Mouse (Mus musculus) kidney, postnatal 0 days (tissue): ENCODE data around the gene Rufy4. TPM values are rescaled to one million over a fixed set of nuclear protein-coding genes. Genes with fewer than 3 reads are reported as not detected.

Source experiments
- ATAC-seq: fragments of 200-750 bp; cut with Nextera tagmentation; replicated peaks from 2 replicates; pipeline ENCODE4 v1.8.0; 2017; ENCODE audit warnings: low read depth, moderate number of reproducible peaks, moderate TSS enrichment, moderate library complexity; ENCODE audit not compliant: low FRiP score
- DNase-seq: peaks from one replicate; pipeline ENCODE4 v3.0.0-alpha.2; 2016; ENCODE audit warnings: low spot score
- H3K27ac ChIP-seq: fragments of 300-500 bp; sonication (generic); 2 replicates; pipeline ENCODE4 v1.5.1; 2014; ENCODE audit warnings: mild to moderate bottlenecking
- H3K27me3 ChIP-seq: fragments of 300-500 bp; sonication (generic); 2 replicates; pipeline ENCODE4 v1.6.1; 2014; ENCODE audit warnings: low read length, mixed read lengths; ENCODE audit not compliant: insufficient read depth
- H3K36me3 ChIP-seq: fragments of 300-500 bp; sonication (generic); 2 replicates; pipeline ENCODE4 v1.6.1; 2014; ENCODE audit warnings: low read length, mixed read lengths; ENCODE audit not compliant: insufficient read depth
- H3K4me1 ChIP-seq: fragments of 300-500 bp; sonication (generic); replicated peaks from 2 replicates; pipeline ENCODE4 v1.6.1; 2014; ENCODE audit warnings: antibody characterized with exemption, low read length, mixed read lengths; ENCODE audit not compliant: insufficient read depth
- H3K4me2 ChIP-seq: fragments of 300-500 bp; sonication (generic); 2 replicates; pipeline ENCODE4 v1.6.1; 2014; ENCODE audit warnings: mild to moderate bottlenecking, low read length, moderate library complexity, mixed read lengths
- H3K4me3 ChIP-seq: fragments of 300-500 bp; sonication (generic); replicated peaks from 2 replicates; pipeline ENCODE4 v1.5.1; 2014; ENCODE audit warnings: low read depth, low read length
- H3K9ac ChIP-seq: fragments of 300-500 bp; sonication (generic); 2 replicates; pipeline ENCODE4 v1.6.1; 2014; ENCODE audit warnings: low read depth, low read length
- H3K9me3 ChIP-seq: fragments of 300-500 bp; sonication (generic); replicated peaks from 2 replicates; pipeline ENCODE4 v1.6.1; 2016; ENCODE audit warnings: low read length, inconsistent platforms, mixed read lengths
- CTCF ChIP-seq: IDR thresholded peaks from 2 replicates; pipeline ENCODE4 v1.5.1; 2016; ENCODE audit warnings: antibody characterized with exemption, low read depth, mild to moderate bottlenecking, moderate library complexity
- WGBS: fragments of 180-500 bp; shearing (Covaris S2); extraction: QIAGEN DNeasy Blood & Tissue Kit; methylation state at CpG from one replicate; pipeline ENCODE4 v1.1.7; 2014; 5-methylcytosine and 5-hydroxymethylcytosine counted together
- polyA plus RNA-seq: library from polyadenylated mRNA; unstranded; fragments of >200 nt; fragmentation: Nextera tagmentation; extraction: Ambion mirVana; gene quantifications from 2 replicates; pipeline ENCODE4 v1.2.1, GENCODE M21; 2015

Gene Rufy4
- polyA plus RNA-seq, 1 experiment from 2014 or later = 0.07 TPM

DNA sequence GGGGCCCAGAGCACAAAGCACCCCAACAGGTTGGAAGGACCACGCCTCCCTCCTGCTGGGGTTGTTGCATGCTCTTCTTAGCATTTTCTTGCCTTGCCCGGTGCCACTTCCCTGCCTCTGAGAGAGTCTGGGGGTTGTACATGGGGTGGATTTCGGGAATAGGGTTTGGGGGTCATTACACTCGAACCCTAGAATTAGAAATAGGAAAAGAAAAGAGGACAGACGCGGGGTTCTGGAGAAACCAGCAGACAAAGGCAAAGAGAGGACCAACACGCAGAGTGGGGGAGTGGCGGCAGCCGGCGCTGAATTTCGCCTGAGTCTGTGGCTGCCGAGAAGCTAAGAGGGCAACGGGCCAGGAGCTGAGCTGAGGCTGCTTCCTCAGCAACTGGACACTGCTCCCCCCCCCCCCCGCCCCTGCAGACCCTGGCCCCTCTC is 26.3 kb upstream of the Rufy4 start:
- under 1% methylated on average over 13 of the region's 14 CpGs for WGBS

DNA sequence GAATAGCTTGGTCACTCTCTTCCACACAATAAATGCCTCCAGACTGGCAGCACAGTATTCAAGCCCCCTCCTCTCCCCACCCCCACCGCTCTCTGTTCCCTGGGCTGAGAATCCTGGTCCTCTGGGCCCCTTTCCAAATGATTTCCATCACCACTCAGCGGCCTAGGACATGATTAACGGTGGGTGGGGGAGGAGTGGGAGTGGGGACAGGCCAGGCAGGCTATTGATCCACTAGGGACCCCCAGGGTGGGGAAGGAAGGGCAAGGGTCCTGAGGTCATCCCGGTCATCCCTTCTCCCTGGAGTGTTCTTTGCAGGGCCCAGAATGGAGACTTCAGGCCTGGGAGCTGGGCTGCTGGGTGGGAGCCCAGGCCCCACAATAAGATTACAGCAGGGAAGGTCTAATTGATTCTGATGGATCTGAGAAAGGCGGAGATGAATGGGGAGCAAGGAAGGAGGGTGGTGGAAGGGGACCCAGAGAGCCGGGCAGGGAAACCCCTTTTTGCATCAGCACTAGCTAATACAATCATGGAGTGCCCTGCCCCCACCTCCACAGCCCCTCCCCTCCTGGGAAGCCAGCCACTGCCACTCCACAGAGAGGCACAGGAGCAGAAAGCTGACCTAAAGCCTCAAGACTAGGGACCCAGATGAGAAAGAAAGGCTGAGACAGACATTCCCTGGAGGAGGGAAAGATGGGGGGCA is 21.5 kb upstream of the Rufy4 start:
- Histone ChIP-seq H3K27ac (no peak overlapping the region), H3K4me2 (no peak overlapping the region), H3K36me3 (no peaks in the 10 kb centered on the region), H3K4me3 (no peak overlapping the region), H3K9me3 (no peaks in the 10 kb centered on the region), H3K27me3 (no peaks in the 10 kb centered on the region), H3K4me1 (peaks cover 7% of the 10 kb centered on the region; the same call in 1 of the 2 replicates), H3K9ac (no peak overlapping the region)
- no peak for TF ChIP-seq CTCF
- WGBS = 22% methylated on average over 6 of the region's 6 CpGs
- DNase-seq (no peak), ATAC-seq (no peak)

More for the DNA sequence above, 26.3 kb upstream of the Rufy4 start:
- Histone ChIP-seq H3K27ac (no peak overlapping the region), H3K9me3 (no peaks in the 10 kb centered on the region), H3K9ac (0 out of 2 replicates have a peak overlapping the region, but pooled peaks have one; percentile 8), H3K4me1 (peaks cover 7% of the 10 kb centered on the region), H3K27me3 (no peaks in the 10 kb centered on the region), H3K4me2 (peak overlapping the region; percentile 97), H3K4me3 (peak overlapping the region; percentile 45), H3K36me3 (no peaks in the 10 kb centered on the region)
- no peak for TF ChIP-seq CTCF
- DNase-seq (peak; percentile 71), ATAC-seq (0 out of 2 replicates have a peak, but pooled peaks have one; percentile 25)

DNA sequence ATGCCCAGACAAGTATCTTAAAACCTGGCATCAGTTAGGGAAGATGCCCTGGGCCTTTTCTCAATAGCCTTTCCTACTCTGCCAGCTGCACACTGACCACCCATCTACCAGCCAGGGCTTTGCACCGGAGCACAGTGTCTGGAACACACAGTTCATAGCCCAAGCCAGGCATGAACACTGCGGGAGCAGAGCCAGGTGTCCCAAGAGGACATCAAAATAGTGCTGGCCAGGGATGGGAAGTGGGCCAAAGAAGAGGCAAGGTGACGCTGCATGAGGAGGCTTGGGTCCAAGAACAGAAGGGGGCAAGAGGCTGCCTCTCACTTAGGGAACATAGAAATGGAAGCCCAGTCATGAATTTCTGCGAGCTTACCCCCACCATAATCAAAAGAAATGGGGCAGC is 19.7 kb upstream of the Rufy4 start:
- H3K27me3 ChIP-seq = no peaks in the 10 kb centered on the region
- TF ChIP-seq CTCF = no peak
- no peaks in the 10 kb centered on the region for H3K36me3 ChIP-seq
- no peak overlapping the region for H3K27ac ChIP-seq
- no peak for DNase-seq
- peaks cover 4% of the 10 kb centered on the region; the same call in 1 of the 2 replicates for H3K4me1 ChIP-seq
- WGBS = 83% methylated on average over 4 of the region's 4 CpGs
- no peak for ATAC-seq
- H3K9ac ChIP-seq = no peak overlapping the region
- no peak overlapping the region for H3K4me2 ChIP-seq
- no peaks in the 10 kb centered on the region for H3K9me3 ChIP-seq
- H3K4me3 ChIP-seq = no peak overlapping the region

DNA sequence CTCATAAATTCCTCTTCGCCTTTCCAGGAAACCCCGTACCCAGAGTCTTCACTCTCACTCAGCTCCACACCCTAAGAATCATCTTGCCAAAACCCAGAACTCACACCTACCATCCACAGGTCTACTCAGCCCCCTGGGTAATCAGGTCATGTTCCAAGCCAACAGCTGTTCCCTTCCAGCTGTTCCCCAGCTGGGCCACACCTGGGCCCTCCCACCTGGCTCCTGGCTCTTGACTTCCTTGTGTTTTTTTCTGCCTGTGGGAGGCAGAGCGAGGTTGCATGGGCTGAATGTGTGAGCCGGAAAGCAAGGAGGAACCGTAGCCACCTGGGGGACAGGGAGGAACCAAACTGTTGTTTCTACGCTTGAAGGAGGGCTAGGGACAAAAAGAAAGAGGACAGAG is 19.1 kb upstream of the Rufy4 start:
- H3K27me3 ChIP-seq = no peaks in the 10 kb centered on the region

DNA sequence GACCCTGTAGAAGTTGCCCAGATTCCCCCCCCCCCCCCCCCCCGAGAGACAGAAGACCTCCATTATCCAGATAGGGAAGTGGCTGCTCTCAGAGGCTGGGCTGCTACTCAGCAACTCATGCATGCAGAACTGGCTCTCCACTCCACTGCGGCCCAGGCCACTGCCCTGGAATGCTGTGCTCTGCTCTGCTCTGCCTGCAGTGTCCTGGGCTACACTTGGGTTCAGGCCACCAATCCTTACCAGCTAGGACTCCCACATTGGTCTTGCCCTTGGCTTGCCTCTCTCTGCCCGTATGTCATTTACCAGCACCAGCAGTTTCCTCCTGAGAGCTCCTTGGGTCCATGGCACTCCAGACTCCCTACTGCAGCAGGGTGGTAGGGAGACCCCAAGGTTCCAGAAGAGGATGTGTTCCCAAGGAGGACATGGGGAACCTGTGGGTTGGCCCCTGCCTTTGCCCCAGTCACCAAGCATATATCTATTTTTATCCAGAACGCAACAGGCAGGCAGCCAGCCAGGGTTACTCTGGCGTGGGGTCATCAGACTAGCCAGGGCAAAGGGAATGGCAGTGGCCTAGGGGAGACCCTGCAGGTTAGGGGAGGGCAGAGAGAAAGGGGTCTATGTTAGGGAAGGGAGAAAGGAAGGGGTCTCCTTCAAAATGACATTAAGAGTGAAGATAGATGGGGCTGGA is 17.3 kb upstream of the Rufy4 start:
- no peak for DNase-seq
- peaks cover 18% of the 10 kb centered on the region for H3K4me1 ChIP-seq

More for the DNA sequence above, 19.1 kb upstream of the Rufy4 start:
- WGBS = 72% methylated on average over 6 of the region's 6 CpGs
- no peak for ATAC-seq
- Histone ChIP-seq H3K9ac (no peak overlapping the region), H3K4me2 (no peak overlapping the region), H3K9me3 (no peaks in the 10 kb centered on the region), H3K4me3 (no peak overlapping the region), H3K27ac (no peak overlapping the region), H3K36me3 (no peaks in the 10 kb centered on the region), H3K4me1 (peaks cover 8% of the 10 kb centered on the region; the same call in 1 of the 2 replicates)
- no peak for TF ChIP-seq CTCF
- DNase-seq = no peak

DNA sequence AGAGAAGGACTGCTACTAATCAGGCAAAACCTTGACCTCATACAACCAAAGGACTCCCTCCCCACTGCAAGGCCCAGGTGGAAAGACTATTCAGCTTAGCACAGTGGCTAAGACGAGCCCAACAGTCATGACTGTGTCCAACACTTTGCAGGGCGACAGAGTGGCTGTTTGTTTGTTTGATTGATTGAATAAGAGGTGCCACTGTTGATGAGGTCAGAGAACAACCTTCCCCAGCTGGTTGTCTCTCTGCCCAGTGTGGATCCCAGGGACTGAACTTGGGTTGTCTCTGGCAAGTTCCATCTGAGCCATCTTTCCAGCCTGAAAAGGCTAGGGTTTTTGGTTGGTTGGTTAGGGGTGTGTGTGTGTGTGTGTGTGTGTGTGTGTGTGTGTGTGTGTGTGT is 15.7 kb upstream of the Rufy4 start:
- Histone ChIP-seq H3K4me2 (no peak overlapping the region), H3K4me1 (peaks cover 18% of the 10 kb centered on the region), H3K36me3 (no peaks in the 10 kb centered on the region), H3K27me3 (no peaks in the 10 kb centered on the region), H3K27ac (no peak overlapping the region), H3K4me3 (no peak overlapping the region), H3K9me3 (no peaks in the 10 kb centered on the region), H3K9ac (no peak overlapping the region)
- DNase-seq (no peak), ATAC-seq (no peak)
- no peak for TF ChIP-seq CTCF
- 80% methylated on average over 2 of the region's 2 CpGs for WGBS

More for the DNA sequence above, 17.3 kb upstream of the Rufy4 start:
- no peak overlapping the region for H3K27ac ChIP-seq
- 54% methylated on average over 4 of the region's 5 CpGs for WGBS
- H3K4me3 ChIP-seq = no peak overlapping the region
- H3K9ac ChIP-seq = no peak overlapping the region
- H3K27me3 ChIP-seq = no peaks in the 10 kb centered on the region
- no peaks in the 10 kb centered on the region for H3K9me3 ChIP-seq
- 0 out of 2 replicates have a peak, but pooled peaks have one; percentile 27 for ATAC-seq
- no peaks in the 10 kb centered on the region for H3K36me3 ChIP-seq
- no peak overlapping the region for H3K4me2 ChIP-seq
- TF ChIP-seq CTCF = no peak
